Mouse (Mus musculus) hindbrain, embryonic 10.5 days (tissue): ENCODE data around the gene Acvr1b. TPM values are rescaled to one million over a fixed set of nuclear protein-coding genes. Genes with fewer than 3 reads are reported as not detected.

Experiments used
- DNase-seq: peaks from one replicate; pipeline ENCODE4 v3.0.0-alpha.2; 2017; ENCODE audit warnings: low spot score
- H3K27ac ChIP-seq: fragments of 300-500 bp; sonication (generic); 2 replicates; pipeline ENCODE4 v1.5.1; 2016; ENCODE audit warnings: mild to moderate bottlenecking, moderate library complexity
- H3K27me3 ChIP-seq: fragments of 300-500 bp; sonication (generic); 2 replicates; pipeline ENCODE4 v1.6.1; 2016; ENCODE audit warnings: mild to moderate bottlenecking; ENCODE audit not compliant: poor library complexity, insufficient read depth, severe bottlenecking
- H3K36me3 ChIP-seq: fragments of 300-500 bp; sonication (generic); 2 replicates; pipeline ENCODE4 v1.6.1; 2016; ENCODE audit warnings: mild to moderate bottlenecking, moderate library complexity
- H3K4me1 ChIP-seq: fragments of 300-500 bp; sonication (generic); replicated peaks from 2 replicates; pipeline ENCODE4 v1.6.1; 2016; ENCODE audit warnings: mild to moderate bottlenecking
- H3K4me3 ChIP-seq: fragments of 300-500 bp; sonication (generic); 2 replicates; pipeline ENCODE4 v1.5.1; 2016; ENCODE audit warnings: mild to moderate bottlenecking, moderate library complexity
- H3K9me3 ChIP-seq: fragments of 300-500 bp; sonication (generic); 2 replicates; pipeline ENCODE4 v1.6.1; 2016; ENCODE audit warnings: mild to moderate bottlenecking, moderate library complexity
- WGBS: fragments of 180-500 bp; shearing (Covaris S2); methylation state at CpG from one replicate; pipeline ENCODE4 v1.1.7; 2016; 5-methylcytosine and 5-hydroxymethylcytosine counted together
- polyA plus RNA-seq: library from polyadenylated mRNA; unstranded; fragments of >200 nt; fragmentation: Nextera tagmentation; extraction: Ambion mirVana; gene quantifications from 2 replicates; pipeline ENCODE4 v1.2.1, GENCODE M21; 2016

The Acvr1b gene
- polyA plus RNA-seq, 1 experiment from 2014 or later = 10.9 TPM

- Histone ChIP-seq H3K9me3 (no peaks in the 10 kb centered on the region), H3K4me1 (peaks cover 25% of the 10 kb centered on the region), H3K4me3 (no peak overlapping the region), H3K27ac (no peak overlapping the region), H3K27me3 (peaks cover 16% of the 10 kb centered on the region), H3K36me3 (no peaks in the 10 kb centered on the region)
- WGBS = 75% methylated on average over 4 of the region's 4 CpGs
- DNase-seq = no peak
Observed at GRCm38 (mm10) chr15:101171272-101171671, 2.6 kb upstream of the Acvr1b start.

GRCm38 (mm10) chr15:101172016-101172415 lies 1.9 kb upstream of the Acvr1b start:
- no peaks in the 10 kb centered on the region for H3K36me3 ChIP-seq
- peaks cover 16% of the 10 kb centered on the region for H3K27me3 ChIP-seq
- H3K9me3 ChIP-seq = no peaks in the 10 kb centered on the region
- WGBS = 95% methylated on average over 2 of the region's 2 CpGs
- no peak for DNase-seq
- no peak overlapping the region for H3K4me3 ChIP-seq
- H3K27ac ChIP-seq = no peak overlapping the region
- peaks cover 32% of the 10 kb centered on the region for H3K4me1 ChIP-seq

GRCm38 (mm10) chr15:101174294-101175130 lies 645 bp downstream of the Acvr1b start:
- Histone ChIP-seq H3K27me3 (peaks cover 16% of the 10 kb centered on the region), H3K4me1 (peaks cover 57% of the 10 kb centered on the region), H3K4me3 (peak overlapping the region; percentile 93), H3K9me3 (no peaks in the 10 kb centered on the region), H3K36me3 (no peaks in the 10 kb centered on the region), H3K27ac (peak overlapping the region; percentile 98)
- DNase-seq = peak; percentile 38
- under 1% methylated on average over 43 of the region's 46 CpGs for WGBS

GRCm38 (mm10) chr15:101175131-101175460 lies 1.2 kb downstream of the Acvr1b start:
- H3K4me3 ChIP-seq = peak overlapping the region; percentile 93
- H3K4me1 ChIP-seq = peaks cover 62% of the 10 kb centered on the region
- H3K27ac ChIP-seq = peak overlapping the region; percentile 98
- DNase-seq = no peak
- H3K9me3 ChIP-seq = no peaks in the 10 kb centered on the region
- 18% methylated on average over 5 of the region's 5 CpGs for WGBS
- no peaks in the 10 kb centered on the region for H3K36me3 ChIP-seq
- H3K27me3 ChIP-seq = peaks cover 16% of the 10 kb centered on the region

GRCm38 (mm10) chr15:101175613-101176283 lies 1.9 kb downstream of the Acvr1b start:
- 36% methylated on average over 17 of the region's 17 CpGs for WGBS
- H3K9me3 ChIP-seq = no peaks in the 10 kb centered on the region
- H3K27ac ChIP-seq = peak overlapping the region; percentile 98
- H3K36me3 ChIP-seq = no peaks in the 10 kb centered on the region
- H3K27me3 ChIP-seq = peaks cover 16% of the 10 kb centered on the region
- peaks cover 69% of the 10 kb centered on the region for H3K4me1 ChIP-seq
- peak overlapping the region; percentile 93 for H3K4me3 ChIP-seq
- DNase-seq = peak; percentile 26

- WGBS = 66% methylated on average over 3 of the region's 3 CpGs
- no peak for DNase-seq
- H3K27me3 ChIP-seq = peaks cover 16% of the 10 kb centered on the region
- no peaks in the 10 kb centered on the region for H3K9me3 ChIP-seq
- peaks cover 74% of the 10 kb centered on the region for H3K4me1 ChIP-seq
- H3K4me3 ChIP-seq = peak overlapping the region; percentile 93; the same call in 1 of the 2 replicates
- no peak overlapping the region for H3K27ac ChIP-seq
- no peaks in the 10 kb centered on the region for H3K36me3 ChIP-seq
Observed at GRCm38 (mm10) chr15:101176284-101176680, 2.4 kb downstream of the Acvr1b start.

GRCm38 (mm10) chr15:101176795-101177691 lies 3.2 kb downstream of the Acvr1b start:
- H3K27me3 ChIP-seq = peaks cover 11% of the 10 kb centered on the region
- DNase-seq = no peak
- H3K4me3 ChIP-seq = no peak overlapping the region
- H3K36me3 ChIP-seq = no peaks in the 10 kb centered on the region
- H3K9me3 ChIP-seq = no peaks in the 10 kb centered on the region
- WGBS = 80% methylated on average over 8 of the region's 8 CpGs
- peaks cover 79% of the 10 kb centered on the region for H3K4me1 ChIP-seq
- H3K27ac ChIP-seq = no peak overlapping the region

- 0 out of 2 replicates have a peak, but pooled peaks cover 7% of the 10 kb centered on the region for H3K9me3 ChIP-seq
- no peak overlapping the region; the same call in 1 of the 2 replicates for H3K4me3 ChIP-seq
- no peaks in the 10 kb centered on the region for H3K27me3 ChIP-seq
- no peak for DNase-seq
- peaks cover 15% of the 10 kb centered on the region for H3K36me3 ChIP-seq
- H3K27ac ChIP-seq = no peak overlapping the region
- peaks cover 70% of the 10 kb centered on the region for H3K4me1 ChIP-seq
- WGBS = 82% methylated on average over 15 of the region's 15 CpGs
Observed at GRCm38 (mm10) chr15:101180363-101181105, 6.7 kb downstream of the Acvr1b start.

GRCm38 (mm10) chr15:101181106-101181466 lies 7.2 kb downstream of the Acvr1b start:
- no peak for DNase-seq
- 0 out of 2 replicates have a peak, but pooled peaks cover 8% of the 10 kb centered on the region for H3K9me3 ChIP-seq
- H3K36me3 ChIP-seq = peaks cover 19% of the 10 kb centered on the region
- peak overlapping the region; percentile 13; the same call in 1 of the 2 replicates for H3K4me3 ChIP-seq
- peak overlapping the region; percentile 67 for H3K27ac ChIP-seq
- 30% methylated on average over 5 of the region's 5 CpGs for WGBS
- H3K4me1 ChIP-seq = peaks cover 64% of the 10 kb centered on the region
- no peaks in the 10 kb centered on the region for H3K27me3 ChIP-seq

GRCm38 (mm10) chr15:101181500-101181899 lies 7.6 kb downstream of the Acvr1b start:
- peak overlapping the region; percentile 67 for H3K27ac ChIP-seq
- 17% methylated on average over 4 of the region's 4 CpGs for WGBS
- peaks cover 23% of the 10 kb centered on the region for H3K36me3 ChIP-seq
- H3K4me1 ChIP-seq = peaks cover 60% of the 10 kb centered on the region
- 0 out of 2 replicates have a peak, but pooled peaks cover 8% of the 10 kb centered on the region for H3K9me3 ChIP-seq
- no peaks in the 10 kb centered on the region for H3K27me3 ChIP-seq
- no peak for DNase-seq
- 0 out of 2 replicates have a peak overlapping the region, but pooled peaks have one; percentile 13 for H3K4me3 ChIP-seq

- WGBS = 77% methylated on average over 5 of the region's 5 CpGs
- no peak for DNase-seq
- peak overlapping the region; percentile 8; the same call in 1 of the 2 replicates for H3K27ac ChIP-seq
- H3K36me3 ChIP-seq = peaks cover 29% of the 10 kb centered on the region
- peaks cover 48% of the 10 kb centered on the region for H3K4me1 ChIP-seq
- 0 out of 2 replicates have a peak, but pooled peaks cover 8% of the 10 kb centered on the region for H3K9me3 ChIP-seq
- no peak overlapping the region for H3K4me3 ChIP-seq
- H3K27me3 ChIP-seq = no peaks in the 10 kb centered on the region
Observed at GRCm38 (mm10) chr15:101182676-101183075, 8.8 kb downstream of the Acvr1b start.

GRCm38 (mm10) chr15:101184300-101184699 lies 10.4 kb downstream of the Acvr1b start:
- DNase-seq = no peak
- Histone ChIP-seq H3K36me3 (peaks cover 29% of the 10 kb centered on the region), H3K4me3 (no peak overlapping the region), H3K27me3 (no peaks in the 10 kb centered on the region), H3K4me1 (peaks cover 32% of the 10 kb centered on the region), H3K27ac (no peak overlapping the region), H3K9me3 (0 out of 2 replicates have a peak, but pooled peaks cover 8% of the 10 kb centered on the region)
- 97% methylated on average over 8 of the region's 8 CpGs for WGBS
